Mouse (Mus musculus): ENCODE results near the gene Ntm.

DNA sequence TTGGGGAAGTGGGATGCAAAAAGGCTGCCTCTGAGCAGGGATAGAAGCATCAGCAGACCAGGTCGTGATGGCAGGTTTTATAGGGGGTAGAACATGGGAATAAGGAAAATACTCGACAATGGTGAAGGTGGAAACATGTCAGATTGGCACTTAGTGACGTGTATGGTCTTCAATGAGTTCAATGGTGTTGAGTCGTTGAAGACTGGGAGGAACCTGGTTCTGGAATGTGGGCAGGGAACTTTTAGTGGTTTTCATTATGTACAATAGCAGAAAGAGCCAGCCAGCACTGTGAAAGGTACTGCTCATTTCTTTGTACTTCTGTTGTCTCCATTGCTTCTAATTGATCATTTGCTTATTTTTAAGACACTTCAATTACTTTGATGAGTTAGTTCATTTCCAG lies 214.9 kb downstream of the Ntm start:
- TF ChIP-seq CTCF (IDR thresholded peaks at IDR 0.05; ENCODE audit: borderline replicate concordance, extremely low read depth, insufficient read depth, insufficient read length) (no peak), POLR2A (IDR thresholded peaks at IDR 0.05; ENCODE audit: borderline replicate concordance, extremely low read depth, insufficient read depth, insufficient read length, poor library complexity, severe bottlenecking) (no peak)
